Mouse (Mus musculus) granulocyte monocyte progenitor cell, adult 5-6 weeks (primary cell): ENCODE measurements at regions not wholly inside any gene's neighbourhood (a gene's known extent, or its start where the extent isn't known, plus 50 kb on each side); places are given as distances from the start of the nearest gene placed in this dataset.

Experiments used
- ATAC-seq: replicated peaks from 2 replicates; pipeline ENCODE4 v1.8.0; 2016; ENCODE audit warnings: mild to moderate bottlenecking, moderate TSS enrichment, inconsistent platforms; ENCODE audit not compliant: poor library complexity, severe bottlenecking

- peak; percentile 89 for ATAC-seq
Observed at GRCm38 (mm10) chr11:57911698-57912283, 79.2 kb upstream of the Hand1 start.

- no peak for ATAC-seq
Observed at GRCm38 (mm10) chr11:57904216-57904615, 71.6 kb upstream of the Hand1 start.

GRCm38 (mm10) chr11:57899335-57899734 lies 66.7 kb upstream of the Hand1 start:
- ATAC-seq: peak; percentile 64

GRCm38 (mm10) chr11:57895497-57895896 lies 62.9 kb upstream of the Hand1 start:
- peak; percentile 83 for ATAC-seq

- no peak for ATAC-seq
Observed at GRCm38 (mm10) chr11:57882736-57883635, 50.4 kb upstream of the Hand1 start.
